Mouse (Mus musculus): Measurements from ENCODE around the gene Vmn1r183. TPM values are rescaled to one million over a fixed set of nuclear protein-coding genes. Genes with fewer than 3 reads are reported as not detected.

Vmn1r183 gene
- polyA plus RNA-seq, 1 experiment from 2014 or later: not detected

GRCm38 (mm10) chr7:24113001-24113400 is 59.9 kb downstream of the Vmn1r183 start:
- Histone ChIP-seq H3K9me3 (0 out of 2 replicates have a peak, but pooled peaks cover 9% of the 10 kb centered on the region), H3K27ac (peak overlapping the region; percentile 88; the same call in 1 of the 2 replicates), H3K4me1 (peaks cover 8% of the 10 kb centered on the region), H3K4me3 (peak overlapping the region; percentile 74), H3K27me3 (ENCODE audit: insufficient read depth, poor library complexity, severe bottlenecking) (no peaks in the 10 kb centered on the region), H3K36me3 (peaks cover 18% of the 10 kb centered on the region)
- WGBS: 14% methylated on average over 12 of the region's 12 CpGs
- DNase-seq (ENCODE audit: low spot score): peak; percentile 83

Other genes with a start within 250 kb of the Vmn1r183 start
- not detected in 2 replicates for gene Vmn1r175, start 242.6 kb upstream of the Vmn1r183 start, polyA plus RNA-seq (2016; fragmentation: Nextera tagmentation; extraction: Ambion mirVana)
- gene Vmn1r176, start 215.9 kb upstream of the Vmn1r183 start, polyA plus RNA-seq (2016; fragmentation: Nextera tagmentation; extraction: Ambion mirVana): not detected in 2 replicates
- gene Vmn1r177, start 186.8 kb upstream of the Vmn1r183 start, polyA plus RNA-seq (2016; fragmentation: Nextera tagmentation; extraction: Ambion mirVana): not detected in 2 replicates
- not detected in 2 replicates for gene Vmn1r178, start 161.2 kb upstream of the Vmn1r183 start, polyA plus RNA-seq (2016; fragmentation: Nextera tagmentation; extraction: Ambion mirVana)
- gene Vmn1r179, start 126.3 kb upstream of the Vmn1r183 start, polyA plus RNA-seq (2016; fragmentation: Nextera tagmentation; extraction: Ambion mirVana): not detected in 2 replicates
- gene Vmn1r180, start 102.6 kb upstream of the Vmn1r183 start, polyA plus RNA-seq (2016; fragmentation: Nextera tagmentation; extraction: Ambion mirVana): not detected in 2 replicates
- not detected in 2 replicates for gene Vmn1r181, start 78.6 kb upstream of the Vmn1r183 start, polyA plus RNA-seq (2016; fragmentation: Nextera tagmentation; extraction: Ambion mirVana)
- gene V1rd19, start 51.6 kb upstream of the Vmn1r183 start, polyA plus RNA-seq (2016; fragmentation: Nextera tagmentation; extraction: Ambion mirVana): not detected in 2 replicates
- gene Zfp180, start 28.7 kb downstream of the Vmn1r183 start, polyA plus RNA-seq (2016; fragmentation: Nextera tagmentation; extraction: Ambion mirVana): 19.3 and 19.8 TPM in 2 replicates
- gene Zfp112, start 59.1 kb downstream of the Vmn1r183 start, polyA plus RNA-seq (2016; fragmentation: Nextera tagmentation; extraction: Ambion mirVana): 4.6 and 5.0 TPM in 2 replicates
- 8.1 and 11.5 TPM in 2 replicates for gene Zfp235, start 80.9 kb downstream of the Vmn1r183 start, polyA plus RNA-seq (2016; fragmentation: Nextera tagmentation; extraction: Ambion mirVana)
- gene Zfp114, start 121.8 kb downstream of the Vmn1r183 start, polyA plus RNA-seq (2016; fragmentation: Nextera tagmentation; extraction: Ambion mirVana): 4.7 and 5.0 TPM in 2 replicates
- 7.3 and 8.4 TPM in 2 replicates for gene Zfp111, start 158.2 kb downstream of the Vmn1r183 start, polyA plus RNA-seq (2016; fragmentation: Nextera tagmentation; extraction: Ambion mirVana)
- gene Zfp109, start 184.3 kb downstream of the Vmn1r183 start, polyA plus RNA-seq (2016; fragmentation: Nextera tagmentation; extraction: Ambion mirVana): 4.4 and 4.6 TPM in 2 replicates
- 1.8 and 2.5 TPM in 2 replicates for gene Zfp108, start 201.5 kb downstream of the Vmn1r183 start, polyA plus RNA-seq (2016; fragmentation: Nextera tagmentation; extraction: Ambion mirVana)
- gene Zfp93, start 217.2 kb downstream of the Vmn1r183 start, polyA plus RNA-seq (2016; fragmentation: Nextera tagmentation; extraction: Ambion mirVana): 5.8 and 6.4 TPM in 2 replicates
- 20.7 and 27.2 TPM in 2 replicates for gene Zfp61, start 248.0 kb downstream of the Vmn1r183 start, polyA plus RNA-seq (2016; fragmentation: Nextera tagmentation; extraction: Ambion mirVana)